12 mouse cellular contexts compared by ENCODE assay signal in the genomic region with DNA sequence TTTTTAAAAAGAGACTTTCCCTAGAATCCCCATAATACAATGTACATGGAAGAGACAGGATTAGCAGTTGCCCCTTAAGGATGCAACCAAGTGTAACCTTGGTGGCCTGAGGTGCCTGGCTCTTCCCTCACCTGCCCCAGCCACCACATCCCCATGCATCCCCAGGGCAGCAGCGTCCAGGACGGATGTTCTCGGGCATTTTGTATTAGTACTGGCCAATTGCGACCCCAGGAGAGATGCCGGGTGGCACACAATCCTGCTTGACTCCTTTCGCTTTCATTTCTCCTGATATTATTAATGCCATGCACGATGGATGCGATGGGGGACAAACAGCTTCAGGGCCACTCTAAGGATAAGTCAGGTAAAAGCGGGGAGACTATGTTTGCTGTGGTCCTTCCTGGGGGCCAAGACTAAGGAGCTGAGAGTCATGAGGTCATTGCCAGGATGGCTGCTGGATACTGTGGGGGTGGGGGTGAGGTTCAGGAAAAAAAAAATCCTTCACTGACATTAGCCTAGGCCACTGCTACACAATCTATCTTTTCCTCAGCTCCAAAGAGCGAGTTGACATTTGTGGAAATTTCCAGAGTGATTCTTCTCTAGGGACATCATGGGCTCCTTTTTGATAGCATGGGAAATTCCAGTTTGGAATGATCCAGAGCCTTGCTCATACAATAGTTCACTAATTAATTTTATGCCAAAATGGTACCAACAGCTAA. TPM values are rescaled to one million over a fixed set of nuclear protein-coding genes. Genes with fewer than 3 reads are reported as not detected.
A peak's percentile ranks its signal among the peaks of the same experiment; 100 is the strongest.
DNase-seq lines count a peak whose midpoint lies in the region; ATAC-seq and TF ChIP-seq lines count a peak whose summit lies in the region.
"Had no signal": no experiment of that assay in that cellular context is flagged by ENCODE, and none has a peak within 500 bp of the region (broad histone marks: within the 10 kb centered on the region; RNA-seq: fewer than 3 reads in every experiment).

No protein-coding gene starts in this region.

- TF ChIP-seq CTCF in gastrocnemius, adult 2 months (IDR thresholded peaks at IDR 0.05), result no peak
- TF ChIP-seq CTCF in lung, embryonic 14.5 days (IDR thresholded peaks at IDR 0.05; ENCODE audit: low read depth), result no peak

- H3K9me3 ChIP-seq in kidney, embryonic 14.5 days (ENCODE audit: control insufficient read depth, low read length), result no peaks in the 10 kb centered on the region
- no peaks in the 10 kb centered on the region for H3K9me3 ChIP-seq in lung, embryonic 14.5 days (ENCODE audit: low read depth, low read length)
- H3K9me3 ChIP-seq in neural tube, embryonic 14.5 days (ENCODE audit: control insufficient read depth, low read length), result no peaks in the 10 kb centered on the region
- H3K9me3 ChIP-seq: embryonic facial prominence, embryonic 15.5 days; forebrain, embryonic 13.5 days; midbrain, embryonic 13.5 days; neural tube, embryonic 12.5 days had no signal

- H3K27me3 ChIP-seq in kidney, embryonic 14.5 days (ENCODE audit: control insufficient read depth, insufficient read depth, low read length), result no peaks in the 10 kb centered on the region
- H3K27me3 ChIP-seq in lung, embryonic 14.5 days (ENCODE audit: insufficient read depth, low read length), result no peaks in the 10 kb centered on the region
- no peaks in the 10 kb centered on the region for H3K27me3 ChIP-seq in neural tube, embryonic 14.5 days (ENCODE audit: control insufficient read depth, insufficient read depth, low read length)
- H3K27me3 ChIP-seq: embryonic facial prominence, embryonic 15.5 days; forebrain, embryonic 13.5 days; midbrain, embryonic 13.5 days; neural tube, embryonic 12.5 days had no signal

- peak overlapping the region; percentile 69 for H3K4me3 ChIP-seq in gastrocnemius, adult 2 months
- no peak overlapping the region; the same call in 1 of the 2 replicates for H3K4me3 ChIP-seq in kidney, embryonic 14.5 days (ENCODE audit: low read length)
- no peak overlapping the region for H3K4me3 ChIP-seq in lung, embryonic 14.5 days (ENCODE audit: low read depth, low read length)
- H3K4me3 ChIP-seq in neural tube, embryonic 14.5 days (ENCODE audit: low read depth, low read length), result no peak overlapping the region
- H3K4me3 ChIP-seq: embryonic facial prominence, embryonic 15.5 days; forebrain, embryonic 13.5 days; midbrain, embryonic 13.5 days; neural tube, embryonic 12.5 days had no signal

- H3K9ac ChIP-seq in kidney, embryonic 14.5 days (ENCODE audit: low read depth, low read length), result no peak overlapping the region
- H3K9ac ChIP-seq in lung, embryonic 14.5 days, result no peak overlapping the region
- no peak overlapping the region for H3K9ac ChIP-seq in neural tube, embryonic 14.5 days (replicated peaks; ENCODE audit: low read depth, low read length)
- H3K9ac ChIP-seq: embryonic facial prominence, embryonic 15.5 days; forebrain, embryonic 13.5 days; midbrain, embryonic 13.5 days; neural tube, embryonic 12.5 days had no signal

- H3K27ac ChIP-seq in gastrocnemius, adult 2 months, result peak overlapping the region; percentile 89
- no peak overlapping the region for H3K27ac ChIP-seq in kidney, embryonic 14.5 days (ENCODE audit: low read depth, low read length)
- H3K27ac ChIP-seq in lung, embryonic 14.5 days (ENCODE audit: low read depth), result no peak overlapping the region
- H3K27ac ChIP-seq in neural tube, embryonic 14.5 days (ENCODE audit: low read depth, low read length), result no peak overlapping the region
- H3K27ac ChIP-seq: embryonic facial prominence, embryonic 15.5 days; forebrain, embryonic 13.5 days; midbrain, embryonic 13.5 days; neural tube, embryonic 12.5 days had no signal

- intact Hi-C loops in gastrocnemius, adult 2 months (cut with DNase I), result no loop called here

- peak overlapping the region; percentile 15; the same call in 1 of the 2 replicates for H3K4me2 ChIP-seq in kidney, embryonic 14.5 days (replicated peaks; ENCODE audit: low read depth, low read length)
- peak overlapping the region; percentile 43 for H3K4me2 ChIP-seq in lung, embryonic 14.5 days
- 0 out of 2 replicates have a peak overlapping the region, but pooled peaks have one; percentile 2 for H3K4me2 ChIP-seq in neural tube, embryonic 14.5 days (ENCODE audit: low read depth, low read length)
- H3K4me2 ChIP-seq: embryonic facial prominence, embryonic 15.5 days; forebrain, embryonic 13.5 days; midbrain, embryonic 13.5 days; neural tube, embryonic 12.5 days had no signal

- 91% methylated on average over 10 of the region's 10 CpGs for WGBS in kidney, embryonic 14.5 days
- 87% methylated on average over 10 of the region's 10 CpGs for WGBS in lung, embryonic 14.5 days
- WGBS in neural tube, embryonic 14.5 days, result 96% methylated on average over 10 of the region's 10 CpGs

- no peak for DNase-seq in gastrocnemius, adult 2 months
- DNase-seq in gastrocnemius, postnatal 25 days, result no peak
- DNase-seq in kidney, postnatal 36 days, result no peak
- no peak for DNase-seq in lung, embryonic 14.5 days
- no peak for DNase-seq in lung, postnatal 10 days
- no peak for DNase-seq in left cerebral cortex, adult 18-20 months (ENCODE audit: low spot score in 2 of 2)

- ATAC-seq in kidney, embryonic 14.5 days (ENCODE audit: low FRiP score, low TSS enrichment), result no peak
- ATAC-seq in lung, embryonic 14.5 days (ENCODE audit: insufficient read depth), result no peak
- ATAC-seq in neural tube, embryonic 14.5 days (ENCODE audit: low read depth), result no peak
- ATAC-seq: forebrain, embryonic 13.5 days; midbrain, embryonic 13.5 days had no signal

- 0 out of 2 replicates have a peak, but pooled peaks cover 16% of the 10 kb centered on the region for H3K4me1 ChIP-seq in kidney, embryonic 14.5 days (ENCODE audit: control insufficient read depth, insufficient read depth, low read length)
- H3K4me1 ChIP-seq in lung, embryonic 14.5 days (ENCODE audit: insufficient read depth), result peaks cover 3% of the 10 kb centered on the region; the same call in 1 of the 2 replicates
- no peaks in the 10 kb centered on the region for H3K4me1 ChIP-seq in neural tube, embryonic 14.5 days (ENCODE audit: control insufficient read depth, insufficient read depth, low read length)
- H3K4me1 ChIP-seq: embryonic facial prominence, embryonic 15.5 days; neural tube, embryonic 12.5 days had no signal

- H3K36me3 ChIP-seq in kidney, embryonic 14.5 days (ENCODE audit: control insufficient read depth, insufficient read depth, low read length), result no peaks in the 10 kb centered on the region
- H3K36me3 ChIP-seq in lung, embryonic 14.5 days (ENCODE audit: insufficient read depth), result no peaks in the 10 kb centered on the region
- H3K36me3 ChIP-seq in neural tube, embryonic 14.5 days (ENCODE audit: control insufficient read depth, insufficient read depth, low read length), result no peaks in the 10 kb centered on the region
- H3K36me3 ChIP-seq: embryonic facial prominence, embryonic 15.5 days; midbrain, embryonic 13.5 days; neural tube, embryonic 12.5 days had no signal

RNA-seq across cellular contexts. Expression of a gene that starts 1.7 kb away (rescaled TPM):
- 1 to 10 TPM; 3.1 to 7.8 TPM for total RNA-seq in gastrocnemius, adult 2 months (2021)
- 1 to 10 TPM; 3.4 to 3.9 TPM for total RNA-seq in gastrocnemius, postnatal 25 days (2021)
- 0.83 and 1.6 TPM in 2 replicates for polyA plus RNA-seq in kidney, embryonic 14.5 days (2014; fragmentation: Nextera tagmentation; extraction: Ambion mirVana)
- polyA plus RNA-seq in lung, embryonic 14.5 days (2014; fragmentation: Nextera tagmentation; extraction: Ambion mirVana), result 1.3 and 1.5 TPM in 2 replicates
- polyA plus RNA-seq in neural tube, embryonic 14.5 days (2014; fragmentation: Nextera tagmentation; extraction: Ambion mirVana), result 0.62 and 0.94 TPM in 2 replicates
- 1 to 10 TPM; 3.2 to 3.3 TPM for total RNA-seq in left cerebral cortex, adult 18-20 months (2021)
